Comparison of ENCODE assay signal across 8 mouse cellular contexts in the genomic region with DNA sequence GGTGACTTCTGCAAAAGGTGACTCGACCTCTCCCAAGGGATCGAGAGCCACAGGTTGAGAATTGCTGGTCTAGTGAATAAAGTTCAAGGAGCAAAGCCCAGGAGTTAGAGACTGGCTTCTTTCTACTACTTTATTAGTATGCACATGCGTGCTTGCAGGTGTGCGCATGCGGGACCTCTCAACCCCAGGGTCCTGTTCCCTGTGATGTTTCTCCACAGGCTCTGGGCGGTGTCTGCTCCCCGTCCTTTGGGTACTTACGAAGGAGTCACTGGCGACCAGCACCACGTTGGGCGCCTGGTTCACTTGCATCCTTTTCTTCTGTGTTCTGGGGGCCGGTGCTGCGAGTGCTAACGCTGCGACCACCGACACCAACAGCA. TPM values are rescaled to one million over a fixed set of nuclear protein-coding genes. Genes with fewer than 3 reads are reported as not detected.
A peak's percentile ranks its signal among the peaks of the same experiment; 100 is the strongest.
DNase-seq lines count a peak whose midpoint lies in the region; ATAC-seq lines count a peak whose summit lies in the region.

No protein-coding gene starts in this region.

- peak overlapping the region; percentile 71 for H3K4me3 ChIP-seq in liver, embryonic 16.5 days (ENCODE audit: low read depth, low read length)
- peak overlapping the region; percentile 77 for H3K4me3 ChIP-seq in stomach, embryonic 15.5 days (replicated peaks)

- no peaks in the 10 kb centered on the region for H3K36me3 ChIP-seq in liver, embryonic 16.5 days (ENCODE audit: control insufficient read depth, insufficient read depth)
- H3K36me3 ChIP-seq in stomach, embryonic 15.5 days, result no peaks in the 10 kb centered on the region

- peak; percentile 70 for ATAC-seq in frontal cortex, adult (ENCODE audit: low TSS enrichment)
- peak; percentile 76 for ATAC-seq in liver, embryonic 16.5 days (ENCODE audit: low read depth)
- peak; percentile 72 for ATAC-seq in stomach, embryonic 15.5 days (ENCODE audit: insufficient read depth, low FRiP score, low read depth)

- peak overlapping the region; percentile 81 for H3K4me2 ChIP-seq in liver, embryonic 16.5 days (ENCODE audit: low read depth, low read length)
- peak overlapping the region; percentile 51 for H3K4me2 ChIP-seq in stomach, embryonic 15.5 days

- no peaks in the 10 kb centered on the region for H3K27me3 ChIP-seq in liver, embryonic 16.5 days (ENCODE audit: control insufficient read depth, insufficient read depth, low read depth, low read length)
- no peaks in the 10 kb centered on the region for H3K27me3 ChIP-seq in stomach, embryonic 15.5 days (replicated peaks)

- peak overlapping the region; percentile 80 for H3K9ac ChIP-seq in liver, embryonic 16.5 days (ENCODE audit: low read depth, low read length)
- H3K9ac ChIP-seq in stomach, embryonic 15.5 days, result peak overlapping the region; percentile 58

- no peaks in the 10 kb centered on the region; the same call in 1 of the 2 replicates for H3K4me1 ChIP-seq in liver, embryonic 16.5 days (ENCODE audit: control insufficient read depth, low read depth, low read length)
- no peaks in the 10 kb centered on the region for H3K4me1 ChIP-seq in stomach, embryonic 15.5 days

- no peak for DNase-seq in frontal cortex, postnatal 36 days (ENCODE audit: low spot score in 2 of 2)
- peak; percentile 61 for DNase-seq in CD4-positive, CD25-positive, alpha-beta regulatory T cell, adult 2 months (ENCODE audit: low read depth, low spot score)
- DNase-seq in embryo, embryonic 10.5 days (ENCODE audit: low spot score), result peak; percentile 69
- peak; percentile 8 for DNase-seq in hindlimb bud, embryonic 11.5 days (ENCODE audit: extremely low spot score, low read depth, low spot score)
- no peak for DNase-seq in left cerebral cortex, adult 11 months (ENCODE audit: low spot score)

- 5% methylated on average over 16 of the region's 16 CpGs for WGBS in liver, embryonic 16.5 days (ENCODE audit: insufficient replicate concordance)
- 2% methylated on average over 16 of the region's 16 CpGs for WGBS in stomach, embryonic 15.5 days

- H3K9me3 ChIP-seq in liver, embryonic 16.5 days (replicated peaks; ENCODE audit: control insufficient read depth, low read length), result no peaks in the 10 kb centered on the region
- H3K9me3 ChIP-seq in stomach, embryonic 15.5 days, result no peaks in the 10 kb centered on the region

- peak overlapping the region; percentile 85 for H3K27ac ChIP-seq in liver, embryonic 16.5 days (ENCODE audit: low read length)
- peak overlapping the region; percentile 61 for H3K27ac ChIP-seq in stomach, embryonic 15.5 days

RNA-seq across cellular contexts. Expression of a gene that starts 0.4 kb away (rescaled TPM):
- polyA plus RNA-seq in liver, embryonic 16.5 days (2015; fragmentation: Nextera tagmentation; extraction: Ambion mirVana), result 2.5 and 2.9 TPM in 2 replicates
- polyA plus RNA-seq in stomach, embryonic 15.5 days (2015; fragmentation: Nextera tagmentation; extraction: Ambion mirVana), result 7.0 and 7.5 TPM in 2 replicates

RNA-seq across cellular contexts. Expression of a gene that starts 0.4 kb away (rescaled TPM):
- 4.3 and 5.1 TPM in 2 replicates for polyA plus RNA-seq in liver, embryonic 16.5 days (2015; fragmentation: Nextera tagmentation; extraction: Ambion mirVana)
- 11.8 and 13.4 TPM in 2 replicates for polyA plus RNA-seq in stomach, embryonic 15.5 days (2015; fragmentation: Nextera tagmentation; extraction: Ambion mirVana)

RNA-seq across cellular contexts. Expression of a gene that starts 41.3 kb away (rescaled TPM):
- polyA plus RNA-seq in liver, embryonic 16.5 days (2015; fragmentation: Nextera tagmentation; extraction: Ambion mirVana), result 1.8 TPM in 2 replicates
- 0.24 and 0.46 TPM in 2 replicates for polyA plus RNA-seq in stomach, embryonic 15.5 days (2015; fragmentation: Nextera tagmentation; extraction: Ambion mirVana)

Comparison
In these comparisons a context has a peak if more than half of its experiments do, and no peak if none do; other contexts are left out.
1. DNase-seq: peak in CD4-positive, CD25-positive, alpha-beta regulatory T cell, adult 2 months (single experiment), embryo, embryonic 10.5 days (single experiment) and hindlimb bud, embryonic 11.5 days (single experiment); none in frontal cortex, postnatal 36 days (0 of 2) and left cerebral cortex, adult 11 months (single experiment).
2. Peak in every context shown above with its lines, with median percentiles within 50 percentile points of each other: ATAC-seq.